Mouse (Mus musculus) intestine, embryonic 16.5 days (tissue): Measurements from ENCODE around the gene Glce. TPM values are rescaled to one million over a fixed set of nuclear protein-coding genes. Genes with fewer than 3 reads are reported as not detected.

Experiments
- ATAC-seq: fragments of 200-750 bp; cut with Nextera tagmentation; 2 replicates; pipeline ENCODE4 v1.8.0; 2017; ENCODE audit warnings: moderate TSS enrichment, moderate library complexity
- H3K27ac ChIP-seq: fragments of 300-500 bp; sonication (generic); 2 replicates; pipeline ENCODE4 v1.5.1; 2014; ENCODE audit warnings: mild to moderate bottlenecking, low read length
- H3K27me3 ChIP-seq: fragments of 300-500 bp; sonication (generic); replicated peaks from 2 replicates; pipeline ENCODE4 v1.6.1; 2014; ENCODE audit warnings: low read length, control low read depth, mixed read lengths; ENCODE audit not compliant: control insufficient read depth, insufficient read depth
- H3K36me3 ChIP-seq: fragments of 300-500 bp; sonication (generic); 2 replicates; pipeline ENCODE4 v1.6.1; 2014; ENCODE audit warnings: low read length, control low read depth; ENCODE audit not compliant: control insufficient read depth, insufficient read depth
- H3K4me1 ChIP-seq: fragments of 300-500 bp; sonication (generic); 2 replicates; pipeline ENCODE4 v1.6.1; 2014; ENCODE audit warnings: low read length, control low read depth, mixed read lengths; ENCODE audit not compliant: control insufficient read depth, insufficient read depth
- H3K4me2 ChIP-seq: fragments of 300-500 bp; sonication (generic); 2 replicates; pipeline ENCODE4 v1.6.1; 2014; ENCODE audit warnings: low read depth, low read length, control low read depth
- H3K4me3 ChIP-seq: fragments of 300-500 bp; sonication (generic); 2 replicates; pipeline ENCODE4 v1.5.1; 2014; ENCODE audit warnings: mild to moderate bottlenecking, low read length
- H3K9ac ChIP-seq: fragments of 300-500 bp; sonication (generic); 2 replicates; pipeline ENCODE4 v1.6.1; 2014; ENCODE audit warnings: low read depth, low read length
- H3K9me3 ChIP-seq: fragments of 300-500 bp; sonication (generic); 2 replicates; pipeline ENCODE4 v1.6.1; 2016; ENCODE audit warnings: low read length, control low read depth; ENCODE audit not compliant: control insufficient read depth
- WGBS: fragments of 180-500 bp; shearing (Covaris S2); extraction: QIAGEN DNeasy Blood & Tissue Kit; methylation state at CpG from one replicate; pipeline ENCODE4 v1.1.7; 2014; 5-methylcytosine and 5-hydroxymethylcytosine counted together
- polyA plus RNA-seq: library from polyadenylated mRNA; unstranded; fragments of >200 nt; fragmentation: Nextera tagmentation; extraction: Ambion mirVana; gene quantifications from 2 replicates; pipeline ENCODE4 v1.2.1, GENCODE M21; 2015

Gene Glce
- 16.0 and 16.1 TPM in 2 replicates for polyA plus RNA-seq

DNA sequence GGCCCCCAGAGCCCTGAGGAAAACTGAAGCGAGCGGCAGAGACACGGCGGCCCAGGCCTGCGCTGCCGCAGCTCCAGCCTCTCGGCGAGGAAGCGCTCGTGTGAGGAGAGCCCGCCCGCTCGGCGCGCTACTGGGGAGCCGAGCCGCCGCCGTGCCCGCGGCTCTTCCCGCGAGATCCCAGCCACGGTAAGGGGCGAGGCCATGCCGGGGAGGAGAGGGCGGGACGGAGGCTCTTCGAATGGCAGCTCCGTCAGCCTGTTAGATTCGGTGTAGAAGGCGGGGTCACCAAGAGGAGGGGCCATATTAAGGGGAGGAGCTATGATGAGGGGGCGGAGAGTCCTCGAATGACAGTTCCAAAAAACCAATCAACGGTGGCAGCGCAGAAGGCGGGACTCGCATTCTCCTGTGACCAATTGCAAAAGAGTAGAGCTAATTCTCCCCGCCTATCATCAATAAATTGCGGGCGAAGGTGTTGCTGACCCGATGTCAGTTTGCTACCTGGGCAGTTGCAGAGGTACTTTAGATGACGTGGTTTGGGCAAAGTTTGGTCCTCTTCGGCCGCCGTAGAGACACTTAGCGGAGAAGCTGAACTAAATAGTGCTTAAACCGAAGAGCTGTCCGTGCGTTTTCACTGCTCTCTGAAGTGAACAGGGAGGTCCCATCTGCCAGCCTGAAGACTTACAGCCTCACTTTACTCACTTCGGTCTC is at the start of gene Glce:
TSS of gene Glce (minus strand) at position 148 of the 708 bp plus-strand sequence.
- Histone ChIP-seq H3K36me3 (no peaks in the 10 kb centered on the region), H3K27ac (peak within 1 kb of the TSS; percentile 89), H3K9ac (peak within 1 kb of the TSS; percentile 90), H3K9me3 (no peaks in the 10 kb centered on the region), H3K27me3 (no peaks in the 10 kb centered on the region), H3K4me3 (peak within 1 kb of the TSS; percentile 76), H3K4me2 (peak within 1 kb of the TSS; percentile 88), H3K4me1 (peaks cover 5% of the 10 kb centered on the region; the same call in 1 of the 2 replicates)
- ATAC-seq, result peak; percentile 100
- under 1% methylated on average over 51 of the region's 51 CpGs for WGBS

- Histone ChIP-seq H3K27me3 (no peaks in the 10 kb centered on the region), H3K9ac (no peak overlapping the region), H3K36me3 (no peaks in the 10 kb centered on the region), H3K4me3 (no peak overlapping the region), H3K27ac (no peak overlapping the region), H3K4me1 (no peaks in the 10 kb centered on the region), H3K9me3 (no peaks in the 10 kb centered on the region), H3K4me2 (no peak overlapping the region)
- WGBS, result 55% methylated on average over 3 of the region's 3 CpGs
- ATAC-seq, result peak; percentile 48; the same call in 1 of the 2 replicates
Measured at GRCm38 (mm10) chr9:62172239-62172638, 49.8 kb upstream of the Glce start.

GRCm38 (mm10) chr9:62170921-62171320 is 48.5 kb upstream of the Glce start:
- no peak for ATAC-seq
- WGBS, result 95% methylated on average over 2 of the region's 2 CpGs
- Histone ChIP-seq H3K9me3 (no peaks in the 10 kb centered on the region), H3K4me2 (no peak overlapping the region), H3K4me1 (no peaks in the 10 kb centered on the region), H3K9ac (no peak overlapping the region), H3K4me3 (no peak overlapping the region), H3K27ac (no peak overlapping the region), H3K27me3 (no peaks in the 10 kb centered on the region), H3K36me3 (no peaks in the 10 kb centered on the region)

DNA sequence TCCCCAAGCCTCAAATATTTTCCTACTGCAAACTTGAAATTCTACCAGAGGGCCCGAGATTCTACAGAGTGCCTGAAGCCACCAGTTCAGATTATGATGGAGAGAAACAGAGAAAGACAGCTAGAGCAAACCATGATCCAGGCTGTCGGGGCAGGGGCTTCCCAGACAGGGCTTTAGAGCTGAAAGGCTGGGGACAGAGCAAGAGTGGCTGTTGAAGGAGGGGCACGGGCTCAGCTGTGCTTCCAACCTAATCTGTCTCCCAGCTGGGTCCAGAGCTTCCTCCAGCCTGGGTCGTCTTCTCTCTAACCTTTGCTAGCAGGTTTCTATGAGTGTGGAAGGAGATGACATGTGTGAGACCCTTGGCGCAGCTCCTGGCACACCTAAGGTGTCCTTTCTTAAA is 44.2 kb upstream of the Glce start:
- no peak for ATAC-seq
- H3K36me3 ChIP-seq, result no peaks in the 10 kb centered on the region
- no peaks in the 10 kb centered on the region for H3K9me3 ChIP-seq
- no peaks in the 10 kb centered on the region for H3K4me1 ChIP-seq
- no peak overlapping the region for H3K4me3 ChIP-seq
- WGBS, result 63% methylated on average over 5 of the region's 5 CpGs
- H3K27ac ChIP-seq, result no peak overlapping the region
- no peaks in the 10 kb centered on the region for H3K27me3 ChIP-seq
- no peak overlapping the region for H3K4me2 ChIP-seq
- H3K9ac ChIP-seq, result no peak overlapping the region

GRCm38 (mm10) chr9:62166186-62166585 is 43.7 kb upstream of the Glce start:
- Histone ChIP-seq H3K9ac (no peak overlapping the region), H3K4me3 (no peak overlapping the region), H3K27ac (no peak overlapping the region), H3K4me2 (no peak overlapping the region), H3K9me3 (no peaks in the 10 kb centered on the region), H3K4me1 (no peaks in the 10 kb centered on the region), H3K27me3 (no peaks in the 10 kb centered on the region), H3K36me3 (no peaks in the 10 kb centered on the region)
- ATAC-seq, result no peak
- 63% methylated on average over 4 of the region's 4 CpGs for WGBS

GRCm38 (mm10) chr9:62162889-62163291 is 40.4 kb upstream of the Glce start:
- Histone ChIP-seq H3K4me3 (no peak overlapping the region), H3K4me2 (no peak overlapping the region), H3K36me3 (no peaks in the 10 kb centered on the region), H3K9ac (no peak overlapping the region), H3K4me1 (0 out of 2 replicates have a peak, but pooled peaks cover 3% of the 10 kb centered on the region), H3K9me3 (no peaks in the 10 kb centered on the region), H3K27me3 (no peaks in the 10 kb centered on the region), H3K27ac (no peak overlapping the region)
- 70% methylated on average over 4 of the region's 4 CpGs for WGBS
- no peak for ATAC-seq

GRCm38 (mm10) chr9:62160788-62161187 is 38.3 kb upstream of the Glce start:
- WGBS, result 75% methylated on average over 6 of the region's 6 CpGs
- no peak overlapping the region for H3K4me2 ChIP-seq

GRCm38 (mm10) chr9:62158746-62159145 is 36.3 kb upstream of the Glce start:
- no peaks in the 10 kb centered on the region for H3K36me3 ChIP-seq
- 0 out of 2 replicates have a peak, but pooled peaks cover 3% of the 10 kb centered on the region for H3K4me1 ChIP-seq
- ATAC-seq, result no peak

More at GRCm38 (mm10) chr9:62160788-62161187, 38.3 kb upstream of the Glce start:
- ATAC-seq, result no peak
- H3K9ac ChIP-seq, result no peak overlapping the region
- H3K36me3 ChIP-seq, result no peaks in the 10 kb centered on the region
- H3K27me3 ChIP-seq, result no peaks in the 10 kb centered on the region
- no peak overlapping the region for H3K27ac ChIP-seq
- no peak overlapping the region for H3K4me3 ChIP-seq
- H3K4me1 ChIP-seq, result 0 out of 2 replicates have a peak, but pooled peaks cover 3% of the 10 kb centered on the region
- H3K9me3 ChIP-seq, result no peaks in the 10 kb centered on the region

GRCm38 (mm10) chr9:62155821-62156220 is 33.4 kb upstream of the Glce start:
- Histone ChIP-seq H3K4me3 (no peak overlapping the region), H3K27me3 (no peaks in the 10 kb centered on the region), H3K4me1 (0 out of 2 replicates have a peak, but pooled peaks cover 1% of the 10 kb centered on the region), H3K4me2 (no peak overlapping the region), H3K36me3 (no peaks in the 10 kb centered on the region), H3K9me3 (no peaks in the 10 kb centered on the region), H3K9ac (no peak overlapping the region), H3K27ac (no peak overlapping the region)
- no peak for ATAC-seq
- WGBS, result 38% methylated on average over 4 of the region's 4 CpGs

More at GRCm38 (mm10) chr9:62158746-62159145, 36.3 kb upstream of the Glce start:
- 88% methylated on average over 4 of the region's 4 CpGs for WGBS
- Histone ChIP-seq H3K27ac (no peak overlapping the region), H3K27me3 (no peaks in the 10 kb centered on the region), H3K4me3 (no peak overlapping the region), H3K9ac (no peak overlapping the region), H3K4me2 (no peak overlapping the region), H3K9me3 (no peaks in the 10 kb centered on the region)
